Mouse (Mus musculus) heart, postnatal 10 days (tissue): Measurements from ENCODE around the gene Asic4. TPM values are rescaled to one million over a fixed set of nuclear protein-coding genes. Genes with fewer than 3 reads are reported as not detected.
A peak's percentile ranks its signal among the peaks of the same experiment; 100 is the strongest.

Experiments
- DNase-seq, 2 experiments: peaks; one replicate each; pipeline ENCODE4 v3.0.0; 2021
- intact Hi-C: fragments of 180-260 bp; cut with DNase I; formaldehyde crosslinking; loops from one replicate; pipeline ENCODE4 v1.15.1; 2025
- total RNA-seq, 2 experiments: library from RNA; stranded (reverse); gene quantifications; 2 replicates each; pipeline ENCODE4 v1.2.3; 2021

Asic4 gene
- not detected for total RNA-seq

GRCm38 (mm10) chr1:75450314-75451005 lies at the start of gene Asic4:
Asic4 (plus strand) TSS chr1:75450436.
- intact Hi-C loops, result no loop called here
- DNase-seq, result no peak

- intact Hi-C loops, result no loop called here
Observed at GRCm38 (mm10) chr1:75400493-75401115, 49.6 kb upstream of the Asic4 start.

GRCm38 (mm10) chr1:75405547-75405946 lies 44.7 kb upstream of the Asic4 start:
- intact Hi-C loops, result loop anchor here (5.0 kb wide), 1 partner anchor 33 kb away; no protein-coding TSS in a partner anchor
- DNase-seq, result no peak

More at GRCm38 (mm10) chr1:75400493-75401115, 49.6 kb upstream of the Asic4 start:
- DNase-seq, result no peak

GRCm38 (mm10) chr1:75406173-75406572 lies 44.1 kb upstream of the Asic4 start:
- no peak for DNase-seq
- intact Hi-C loops, result loop anchor here (5.0 kb wide), 1 partner anchor 34 kb away; no protein-coding TSS in a partner anchor

- no peak for DNase-seq
- intact Hi-C loops, result loop anchor here (5.0 kb wide), 1 partner anchor 35 kb away; no protein-coding TSS in a partner anchor
Observed at GRCm38 (mm10) chr1:75407056-75407455, 43.2 kb upstream of the Asic4 start.

- intact Hi-C loops, result loop anchor here (5.0 kb wide), 1 partner anchor 36 kb away; no protein-coding TSS in a partner anchor
- DNase-seq, result no peak
Observed at GRCm38 (mm10) chr1:75408210-75408609, 42.0 kb upstream of the Asic4 start.

- intact Hi-C loops, result loop anchor here (5.0 kb wide), 1 partner anchor 38 kb away; no protein-coding TSS in a partner anchor
- no peak for DNase-seq
Observed at GRCm38 (mm10) chr1:75409950-75410349, 40.3 kb upstream of the Asic4 start.

- intact Hi-C loops, result no loop called here
- no peak for DNase-seq
Observed at GRCm38 (mm10) chr1:75412196-75412595, 38.0 kb upstream of the Asic4 start.

- peak; percentile 60 to 66 for DNase-seq
- intact Hi-C loops, result no loop called here
Observed at GRCm38 (mm10) chr1:75413749-75414148, 36.5 kb upstream of the Asic4 start.

- intact Hi-C loops, result loop anchor here (2.0 kb wide), 1 partner anchor 45 kb away; no protein-coding TSS in a partner anchor
- no peak for DNase-seq
Observed at GRCm38 (mm10) chr1:75421794-75422193, 28.4 kb upstream of the Asic4 start.

GRCm38 (mm10) chr1:75422216-75422822 lies 27.9 kb upstream of the Asic4 start:
- DNase-seq, result no peak
- intact Hi-C loops, result loop anchor here (2.0 kb wide), 1 partner anchor 44 kb away; no protein-coding TSS in a partner anchor

GRCm38 (mm10) chr1:75422823-75423471 lies 27.3 kb upstream of the Asic4 start:
- DNase-seq, result no peak
- intact Hi-C loops, result loop anchor here (2.0 kb wide), 1 partner anchor 44 kb away; no protein-coding TSS in a partner anchor

- DNase-seq, result no peak
- intact Hi-C loops, result loop anchor here (2.0 kb wide), 1 partner anchor 43 kb away; no protein-coding TSS in a partner anchor
Observed at GRCm38 (mm10) chr1:75423780-75424390, 26.4 kb upstream of the Asic4 start.

GRCm38 (mm10) chr1:75425796-75426471 lies 24.3 kb upstream of the Asic4 start:
- DNase-seq, result peak in 1 of 2 experiments; percentile 64

GRCm38 (mm10) chr1:75435475-75436328 lies 14.5 kb upstream of the Asic4 start, which contains the start of gene Gmppa:
Gmppa (plus strand) TSS chr1:75435930.
- DNase-seq, result peak; percentile 89 to 91
- intact Hi-C loops, result no loop called here

More at GRCm38 (mm10) chr1:75425796-75426471, 24.3 kb upstream of the Asic4 start:
- intact Hi-C loops, result no loop called here

- no peak for DNase-seq
- intact Hi-C loops, result no loop called here
Observed at GRCm38 (mm10) chr1:75438782-75439181, 11.5 kb upstream of the Asic4 start.

- no peak for DNase-seq
- intact Hi-C loops, result no loop called here
Observed at GRCm38 (mm10) chr1:75440661-75441060, 9.6 kb upstream of the Asic4 start.

- intact Hi-C loops, result no loop called here
- DNase-seq, result no peak
Observed at GRCm38 (mm10) chr1:75441471-75441996, 8.7 kb upstream of the Asic4 start.
